Mouse (Mus musculus) Patski (cell line): Measurements from ENCODE around the gene Casz1. TPM values are rescaled to one million over a fixed set of nuclear protein-coding genes. Genes with fewer than 3 reads are reported as not detected.

Experiments used
- ATAC-seq: fragments of 100-300 bp; one replicate; pipeline ENCODE4 v1.8.0; 2021
- CTCF ChIA-PET: fragments of 350-600 bp; sonication (Branson Sonifier 250); formaldehyde crosslinking; loops from one replicate; lab custom pipeline; 2022; ENCODE audit warnings: inconsistent platforms; lab: Charles Lee
- POLR2A ChIA-PET: fragments of 350-600 bp; sonication (Branson Sonifier 250); formaldehyde crosslinking; loops from one replicate; lab custom pipeline; 2022; ENCODE audit warnings: antibody characterized with exemption, inconsistent platforms; lab: Charles Lee
- DNase-seq: peaks from one replicate; pipeline ENCODE4 v3.0.0-alpha.2; 2011; ENCODE audit warnings: low read depth, low spot score
- H3K27me3 ChIP-seq: fragments of 371-371 bp; one replicate; pipeline ENCODE4 v1.5.1; 2021
- CTCF ChIP-seq: fragments of 100-300 bp; IDR thresholded peaks from one replicate; pipeline ENCODE4 v1.5.1; 2021
- in situ Hi-C: fragments of 300-500 bp; cut with MboI; formaldehyde crosslinking; loops from 3 replicates; pipeline ENCODE4 v1.11.1; 2018; ENCODE audit warnings: low pct_unique_long_range_greater_than_20kb, mixed read lengths
- polyA plus RNA-seq: library from polyadenylated mRNA; unstranded; gene quantifications from one replicate; pipeline ENCODE4 v1.2.3, GENCODE M21; 2021

Casz1 gene
- polyA plus RNA-seq, 1 experiment from 2014 or later, result 6.0 TPM

GRCm38 (mm10) chr4:148876166-148876565, 71.9 kb downstream of the Casz1 start:
- ChIA-PET CTCF (no interaction called here), POLR2A (no interaction called here)
- no peak for TF ChIP-seq CTCF
- DNase-seq (no peak), ATAC-seq (no peak)
- no peaks in the 10 kb centered on the region for H3K27me3 ChIP-seq
- in situ Hi-C loops, result no loop called here

DNA sequence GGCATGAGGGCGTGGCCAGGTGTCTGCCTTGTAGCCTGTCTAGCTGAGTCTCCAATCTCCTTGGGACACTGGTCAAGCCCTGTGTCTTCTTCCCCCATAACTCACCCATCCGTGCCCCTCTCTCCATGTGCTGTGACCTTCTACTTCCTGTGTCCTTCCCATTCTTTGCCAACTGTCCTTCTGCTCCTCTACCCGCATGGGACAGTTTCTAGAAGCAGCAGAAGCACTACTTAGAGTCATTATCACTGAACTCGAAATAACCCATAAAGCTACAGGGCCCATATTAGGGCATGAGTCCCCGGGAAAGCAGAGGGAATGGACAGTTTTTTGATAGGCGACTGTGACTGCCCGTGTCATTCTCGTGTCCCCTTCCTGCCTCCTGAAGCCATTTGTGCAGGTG, 72.6 kb downstream of the Casz1 start:
- no peak for TF ChIP-seq CTCF
- no peaks in the 10 kb centered on the region for H3K27me3 ChIP-seq
- ChIA-PET CTCF (no interaction called here), POLR2A (no interaction called here)
- in situ Hi-C loops, result no loop called here
- DNase-seq (no peak), ATAC-seq (no peak)

GRCm38 (mm10) chr4:148878192-148878983, 74.2 kb downstream of the Casz1 start:
- no peak for TF ChIP-seq CTCF
- CTCF ChIA-PET, result interaction anchor here (1.3 to 1.7 kb wide), 2 partner anchors 30 to 68 kb away, joined by 3 to 6 read pairs; no protein-coding TSS in a partner anchor
- DNase-seq (no peak), ATAC-seq (no peak)
- H3K27me3 ChIP-seq, result no peaks in the 10 kb centered on the region
- POLR2A ChIA-PET, result no interaction called here
- in situ Hi-C loops, result no loop called here

DNA sequence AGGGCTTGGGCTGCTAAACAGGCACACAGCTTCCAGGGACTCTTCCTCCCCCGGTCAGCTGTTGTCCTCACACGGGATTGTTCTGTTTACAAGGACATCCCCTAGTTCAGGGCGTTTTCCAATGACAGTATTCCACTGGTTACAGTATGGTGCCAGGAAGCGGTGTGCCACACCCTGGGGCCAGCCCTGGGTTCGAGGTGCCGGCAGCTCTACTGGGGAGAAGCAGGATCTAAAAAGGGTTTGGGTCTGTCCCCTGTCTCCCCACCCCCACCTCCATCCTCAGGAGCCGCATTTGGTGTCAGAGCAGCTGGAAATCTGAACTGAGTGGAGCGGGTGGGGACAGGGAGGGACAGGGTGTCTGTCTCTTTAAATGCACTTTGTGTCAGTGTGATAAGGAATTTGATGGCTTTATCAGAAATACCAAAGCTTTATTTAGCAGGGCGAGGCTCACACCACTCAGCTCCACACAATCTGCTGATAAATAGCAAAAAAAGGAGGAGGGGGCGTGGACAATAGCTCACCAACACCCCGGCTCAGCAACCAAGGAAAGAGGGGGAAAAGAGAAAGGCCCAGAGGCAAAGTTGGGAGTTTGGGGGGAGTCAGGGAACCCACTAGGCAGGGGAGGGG, 74.9 kb downstream of the Casz1 start:
- ChIA-PET CTCF (interaction anchor here (1.3 to 1.7 kb wide), 2 partner anchors 29 to 68 kb away, joined by 3 to 6 read pairs; no protein-coding TSS in a partner anchor), POLR2A (no interaction called here)
- ATAC-seq (no peak), DNase-seq (no peak)
- TF ChIP-seq CTCF, result no peak
- H3K27me3 ChIP-seq, result no peaks in the 10 kb centered on the region
- in situ Hi-C loops, result no loop called here

- in situ Hi-C loops, result no loop called here
- no peaks in the 10 kb centered on the region for H3K27me3 ChIP-seq
- ChIA-PET CTCF (interaction anchor here (1.3 kb wide), 1 partner anchor 29 kb away, joined by 3 read pairs; no protein-coding TSS in a partner anchor), POLR2A (no interaction called here)
- TF ChIP-seq CTCF, result no peak
- DNase-seq (no peak), ATAC-seq (no peak)
Measured at GRCm38 (mm10) chr4:148879631-148880030, 75.4 kb downstream of the Casz1 start.

- no peak for TF ChIP-seq CTCF
- in situ Hi-C loops, result no loop called here
- ChIA-PET CTCF (interaction anchor here (1.4 kb wide), 1 partner anchor 27 kb away, joined by 3 read pairs; no protein-coding TSS in a partner anchor), POLR2A (no interaction called here)
- DNase-seq (no peak), ATAC-seq (no peak)
- H3K27me3 ChIP-seq, result no peaks in the 10 kb centered on the region
Measured at GRCm38 (mm10) chr4:148881001-148881669, 76.9 kb downstream of the Casz1 start.

DNA sequence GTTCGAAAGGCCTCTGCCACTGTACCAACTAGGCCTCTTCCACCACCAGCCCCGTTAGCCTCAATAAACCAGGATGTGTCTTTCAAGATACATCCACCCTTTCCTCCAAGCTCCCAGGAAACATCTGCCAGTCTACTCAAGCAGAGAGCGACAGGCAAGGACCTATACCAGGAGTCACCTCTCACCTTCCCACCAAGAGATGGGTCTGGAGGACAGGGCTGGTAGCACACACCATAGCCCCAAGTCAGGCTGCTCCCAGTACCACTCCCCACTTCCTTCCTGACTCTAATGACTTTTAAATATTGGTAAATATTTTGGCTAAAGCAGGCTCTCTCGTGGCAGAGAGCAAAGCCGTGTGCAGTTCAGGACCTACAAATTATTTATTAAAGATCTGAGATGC, 77.6 kb downstream of the Casz1 start:
- TF ChIP-seq CTCF, result no peak
- DNase-seq (no peak), ATAC-seq (no peak)
- ChIA-PET CTCF (interaction anchor here (0.7 to 1.4 kb wide), 2 partner anchors 27 to 198 kb away, joined by 3 read pairs; no protein-coding TSS in a partner anchor), POLR2A (no interaction called here)
- no peaks in the 10 kb centered on the region for H3K27me3 ChIP-seq
- in situ Hi-C loops, result no loop called here

- ATAC-seq (no peak), DNase-seq (no peak)
- in situ Hi-C loops, result no loop called here
- H3K27me3 ChIP-seq, result no peaks in the 10 kb centered on the region
- TF ChIP-seq CTCF, result no peak
- ChIA-PET CTCF (interaction anchor here (0.7 to 1.4 kb wide), 2 partner anchors 26 to 197 kb away, joined by 3 read pairs; no protein-coding TSS in a partner anchor), POLR2A (no interaction called here)
Measured at GRCm38 (mm10) chr4:148882360-148882929, 78.2 kb downstream of the Casz1 start.

GRCm38 (mm10) chr4:148884596-148884995, 80.4 kb downstream of the Casz1 start:
- no peak for ATAC-seq
- in situ Hi-C loops, result no loop called here
- H3K27me3 ChIP-seq, result no peaks in the 10 kb centered on the region
- no peak for DNase-seq
- no peak for TF ChIP-seq CTCF
- ChIA-PET CTCF (no interaction called here), POLR2A (no interaction called here)

GRCm38 (mm10) chr4:148885401-148885800, 81.2 kb downstream of the Casz1 start:
- no peak for TF ChIP-seq CTCF
- DNase-seq, result no peak
- CTCF ChIA-PET, result no interaction called here
- H3K27me3 ChIP-seq, result no peaks in the 10 kb centered on the region
- in situ Hi-C loops, result no loop called here
- POLR2A ChIA-PET, result no interaction called here
- no peak for ATAC-seq
